Mouse (Mus musculus) heart, postnatal 0 days (tissue): ENCODE measurements around the gene Rgs7.

Source experiments
- CTCF ChIP-seq: IDR thresholded peaks from 2 replicates; pipeline ENCODE4 v1.5.1; 2016; ENCODE audit warnings: antibody characterized with exemption, control low read depth, low read depth
- EP300 ChIP-seq: IDR thresholded peaks from 2 replicates; pipeline ENCODE4 v1.6.1; 2016; ENCODE audit warnings: antibody characterized with exemption, low read depth

DNA sequence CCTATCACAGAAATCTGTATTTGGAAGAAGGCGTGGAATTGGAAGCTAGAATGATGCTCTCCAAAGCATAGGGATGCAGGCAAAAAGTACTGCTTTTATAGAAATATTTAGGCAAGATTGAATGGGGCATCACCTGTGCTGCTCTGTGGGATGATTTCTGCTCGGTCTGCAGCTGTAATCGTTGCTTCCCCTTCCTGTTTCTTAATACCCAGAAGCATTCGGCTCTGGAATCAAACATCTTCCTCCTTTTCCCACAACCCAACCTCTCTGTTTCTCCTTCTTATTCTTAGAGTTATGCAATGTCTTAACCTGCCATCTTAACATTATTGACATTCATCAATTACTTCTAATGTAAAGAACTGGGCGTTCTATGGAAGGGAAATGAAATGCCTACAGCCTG, 19.2 kb downstream of the Rgs7 start:
- TF ChIP-seq CTCF (no peak), EP300 (no peak)
